Mouse (Mus musculus): ENCODE measurements around the gene Syndig1. TPM values are rescaled to one million over a fixed set of nuclear protein-coding genes. Genes with fewer than 3 reads are reported as not detected.

Syndig1 gene
- polyA plus RNA-seq, 1 experiment from 2014 or later = 19.5 TPM

DNA sequence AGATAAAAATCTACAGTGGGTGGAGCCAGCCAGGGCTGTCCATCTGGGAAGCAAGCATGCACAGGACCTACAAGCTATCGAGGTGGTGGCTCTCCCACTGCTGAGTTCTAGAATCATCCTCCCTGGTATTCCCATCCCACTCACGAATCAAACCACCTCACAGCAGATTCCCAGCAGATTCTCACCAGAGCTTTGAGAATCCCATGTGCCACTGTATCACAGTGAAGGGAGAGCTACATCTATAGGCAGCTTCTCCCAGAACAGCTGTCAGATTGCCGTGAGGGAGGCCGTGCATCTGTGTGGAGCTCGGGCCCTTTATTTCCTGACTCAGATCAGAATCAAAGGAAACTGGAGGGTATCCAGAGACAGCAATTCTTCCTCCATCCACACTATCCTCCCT, 101.0 kb downstream of the Syndig1 start:
- DNase-seq = no peak
- Histone ChIP-seq H3K9me3 (ENCODE audit: control insufficient read depth, low read length) (no peaks in the 10 kb centered on the region), H3K4me2 (ENCODE audit: low read length) (no peak overlapping the region), H3K4me1 (ENCODE audit: control insufficient read depth, insufficient read depth, low read length) (0 out of 2 replicates have a peak, but pooled peaks cover 2% of the 10 kb centered on the region), H3K36me3 (ENCODE audit: control insufficient read depth, insufficient read depth, low read length) (no peaks in the 10 kb centered on the region), H3K27me3 (ENCODE audit: control insufficient read depth, insufficient read depth, low read length) (no peaks in the 10 kb centered on the region), H3K27ac (replicated peaks; ENCODE audit: low read depth, low read length) (no peak overlapping the region), H3K4me3 (replicated peaks; ENCODE audit: low read depth, low read length) (no peak overlapping the region), H3K9ac (replicated peaks; ENCODE audit: low read length) (no peak overlapping the region)
- ATAC-seq (ENCODE audit: low FRiP score, low TSS enrichment) = no peak
- 93% methylated on average over 5 of the region's 5 CpGs for WGBS

GRCm38 (mm10) chr2:149931111-149931510, 102.1 kb downstream of the Syndig1 start:
- WGBS = 69% methylated on average over 2 of the region's 2 CpGs
- no peaks in the 10 kb centered on the region for H3K9me3 ChIP-seq (ENCODE audit: control insufficient read depth, low read length)
- no peak for ATAC-seq (ENCODE audit: low FRiP score, low TSS enrichment)
- no peak overlapping the region for H3K27ac ChIP-seq (replicated peaks; ENCODE audit: low read depth, low read length)
- H3K4me3 ChIP-seq (replicated peaks; ENCODE audit: low read depth, low read length) = no peak overlapping the region
- DNase-seq = no peak
- no peaks in the 10 kb centered on the region for H3K36me3 ChIP-seq (ENCODE audit: control insufficient read depth, insufficient read depth, low read length)
- no peaks in the 10 kb centered on the region for H3K27me3 ChIP-seq (ENCODE audit: control insufficient read depth, insufficient read depth, low read length)
- no peak overlapping the region for H3K4me2 ChIP-seq (ENCODE audit: low read length)
- H3K4me1 ChIP-seq (ENCODE audit: control insufficient read depth, insufficient read depth, low read length) = 0 out of 2 replicates have a peak, but pooled peaks cover 2% of the 10 kb centered on the region
- H3K9ac ChIP-seq (replicated peaks; ENCODE audit: low read length) = no peak overlapping the region

GRCm38 (mm10) chr2:149932095-149932494, 103.1 kb downstream of the Syndig1 start:
- ATAC-seq (ENCODE audit: low FRiP score, low TSS enrichment) (no peak), DNase-seq (no peak)
- H3K4me3 ChIP-seq (replicated peaks; ENCODE audit: low read depth, low read length) = no peak overlapping the region
- no peaks in the 10 kb centered on the region for H3K27me3 ChIP-seq (ENCODE audit: control insufficient read depth, insufficient read depth, low read length)
- no peaks in the 10 kb centered on the region for H3K9me3 ChIP-seq (ENCODE audit: control insufficient read depth, low read length)
- H3K27ac ChIP-seq (replicated peaks; ENCODE audit: low read depth, low read length) = no peak overlapping the region
- no peak overlapping the region for H3K4me2 ChIP-seq (ENCODE audit: low read length)
- H3K36me3 ChIP-seq (ENCODE audit: control insufficient read depth, insufficient read depth, low read length) = no peaks in the 10 kb centered on the region
- H3K9ac ChIP-seq (replicated peaks; ENCODE audit: low read length) = no peak overlapping the region
- H3K4me1 ChIP-seq (ENCODE audit: control insufficient read depth, insufficient read depth, low read length) = 0 out of 2 replicates have a peak, but pooled peaks cover 2% of the 10 kb centered on the region

DNA sequence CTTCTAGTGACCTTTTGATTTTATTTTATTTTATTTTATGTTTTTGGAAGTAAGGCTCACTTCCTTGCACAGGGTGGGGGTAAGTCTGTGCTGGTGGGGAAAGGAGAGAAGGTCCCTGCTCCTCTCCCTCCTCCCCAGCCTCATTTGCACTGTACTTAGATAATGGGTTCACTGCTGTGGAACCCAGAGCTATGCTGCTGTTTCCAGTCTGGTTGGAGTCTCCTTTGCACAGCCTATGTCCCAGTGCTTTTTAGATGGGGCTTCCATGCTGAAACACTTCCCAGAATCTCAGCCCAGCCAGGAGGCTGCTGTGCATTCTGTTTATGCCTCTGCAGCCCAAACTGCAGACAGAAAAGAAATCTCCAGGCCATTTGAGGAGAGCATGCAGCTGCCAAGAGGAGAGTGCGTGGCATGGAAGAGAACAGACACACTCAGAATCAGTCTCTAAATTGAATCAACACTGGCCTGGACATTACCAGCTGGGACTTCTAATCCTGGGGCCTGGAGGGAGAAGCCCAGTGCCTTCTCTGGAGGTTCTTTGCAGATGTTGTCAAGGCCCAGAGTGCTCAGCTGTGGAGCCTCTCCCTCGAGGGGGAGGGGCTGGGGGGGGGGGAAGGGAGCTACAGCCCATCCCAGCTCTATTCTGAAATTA, 104.4 kb downstream of the Syndig1 start:
- Histone ChIP-seq H3K4me1 (ENCODE audit: control insufficient read depth, insufficient read depth, low read length) (0 out of 2 replicates have a peak, but pooled peaks cover 2% of the 10 kb centered on the region), H3K9ac (replicated peaks; ENCODE audit: low read length) (no peak overlapping the region), H3K4me3 (replicated peaks; ENCODE audit: low read depth, low read length) (no peak overlapping the region), H3K4me2 (ENCODE audit: low read length) (no peak overlapping the region), H3K27me3 (ENCODE audit: control insufficient read depth, insufficient read depth, low read length) (no peaks in the 10 kb centered on the region), H3K27ac (replicated peaks; ENCODE audit: low read depth, low read length) (no peak overlapping the region), H3K9me3 (ENCODE audit: control insufficient read depth, low read length) (no peaks in the 10 kb centered on the region), H3K36me3 (ENCODE audit: control insufficient read depth, insufficient read depth, low read length) (no peaks in the 10 kb centered on the region)
- DNase-seq = peak; percentile 29
- ATAC-seq (ENCODE audit: low FRiP score, low TSS enrichment) = peak; percentile 44
- 13% methylated on average over 2 of the region's 2 CpGs for WGBS

DNA sequence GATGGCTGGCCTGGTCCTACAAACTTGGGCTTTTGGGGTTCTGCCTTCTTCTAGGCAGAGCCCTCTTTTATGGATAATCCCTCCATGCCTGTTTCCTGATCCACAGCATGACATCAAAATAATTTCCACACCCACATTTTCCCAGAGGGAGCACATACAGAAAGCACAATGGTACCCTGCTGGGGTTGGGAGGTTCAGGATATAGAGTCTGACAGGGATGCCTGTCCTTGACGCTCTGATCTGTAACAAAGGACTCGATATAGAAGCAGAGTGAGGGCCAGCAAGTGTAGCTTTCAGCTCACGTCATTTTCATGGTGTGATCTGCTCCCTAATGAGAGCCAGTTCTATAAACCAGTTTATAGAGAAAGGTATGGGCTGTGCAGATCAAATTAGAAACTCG, 105.1 kb downstream of the Syndig1 start:
- Histone ChIP-seq H3K27me3 (ENCODE audit: control insufficient read depth, insufficient read depth, low read length) (no peaks in the 10 kb centered on the region), H3K4me1 (ENCODE audit: control insufficient read depth, insufficient read depth, low read length) (0 out of 2 replicates have a peak, but pooled peaks cover 2% of the 10 kb centered on the region), H3K4me2 (ENCODE audit: low read length) (no peak overlapping the region), H3K36me3 (ENCODE audit: control insufficient read depth, insufficient read depth, low read length) (no peaks in the 10 kb centered on the region), H3K9me3 (ENCODE audit: control insufficient read depth, low read length) (no peaks in the 10 kb centered on the region), H3K4me3 (replicated peaks; ENCODE audit: low read depth, low read length) (no peak overlapping the region), H3K9ac (replicated peaks; ENCODE audit: low read length) (no peak overlapping the region), H3K27ac (replicated peaks; ENCODE audit: low read depth, low read length) (no peak overlapping the region)
- WGBS = 8% methylated on average over 4 of the region's 4 CpGs
- ATAC-seq (ENCODE audit: low FRiP score, low TSS enrichment) (no peak), DNase-seq (peak; percentile 39)

DNA sequence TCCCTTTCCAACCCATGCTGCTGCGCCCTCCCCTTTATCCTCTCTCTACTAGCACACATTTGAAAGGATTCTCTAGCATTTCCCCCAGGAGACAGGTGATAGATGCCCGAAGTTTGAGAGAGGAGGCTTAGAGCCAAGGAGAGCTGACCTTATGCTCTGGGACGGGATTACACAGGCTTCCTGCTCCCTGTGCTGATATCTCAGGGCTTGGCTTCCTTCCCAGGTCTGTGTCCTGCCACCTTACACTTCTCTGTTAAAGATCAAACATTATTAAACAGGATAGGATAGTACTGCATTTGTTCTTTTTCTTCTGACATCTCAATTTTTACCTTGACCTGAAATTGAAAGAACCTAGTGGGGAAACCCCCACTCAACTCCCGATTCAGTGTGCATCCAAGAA, 109.8 kb downstream of the Syndig1 start:
- no peaks in the 10 kb centered on the region for H3K27me3 ChIP-seq (ENCODE audit: control insufficient read depth, insufficient read depth, low read length)
- DNase-seq (no peak), ATAC-seq (ENCODE audit: low FRiP score, low TSS enrichment) (no peak)
- WGBS = 75% methylated on average over 4 of the region's 4 CpGs
- no peak overlapping the region for H3K9ac ChIP-seq (replicated peaks; ENCODE audit: low read length)
- H3K4me2 ChIP-seq (ENCODE audit: low read length) = no peak overlapping the region
- H3K36me3 ChIP-seq (ENCODE audit: control insufficient read depth, insufficient read depth, low read length) = no peaks in the 10 kb centered on the region
- 0 out of 2 replicates have a peak, but pooled peaks cover 2% of the 10 kb centered on the region for H3K4me1 ChIP-seq (ENCODE audit: control insufficient read depth, insufficient read depth, low read length)
- H3K9me3 ChIP-seq (ENCODE audit: control insufficient read depth, low read length) = no peaks in the 10 kb centered on the region
- H3K27ac ChIP-seq (replicated peaks; ENCODE audit: low read depth, low read length) = no peak overlapping the region
- no peak overlapping the region for H3K4me3 ChIP-seq (replicated peaks; ENCODE audit: low read depth, low read length)

DNA sequence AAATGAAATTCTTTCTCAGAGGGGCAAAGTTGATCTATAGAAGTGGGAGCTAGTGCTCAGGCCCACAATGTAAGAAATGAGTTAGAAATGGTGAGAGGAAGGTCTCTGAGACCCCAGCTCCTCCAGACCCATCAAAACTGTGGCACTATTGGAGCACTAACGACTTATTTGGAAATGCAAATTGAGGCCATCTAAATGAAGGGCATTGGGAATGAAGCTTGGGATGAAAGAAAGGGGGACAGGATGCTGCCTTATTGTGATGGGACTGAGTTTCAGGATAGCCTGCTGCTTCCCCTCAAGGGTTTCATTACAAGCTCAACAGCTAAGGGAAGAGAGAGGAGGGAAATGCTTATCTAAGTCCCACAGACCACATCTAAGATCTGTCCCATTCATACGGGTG, 110.6 kb downstream of the Syndig1 start:
- H3K36me3 ChIP-seq (ENCODE audit: control insufficient read depth, insufficient read depth, low read length) = no peaks in the 10 kb centered on the region
- no peak overlapping the region for H3K9ac ChIP-seq (replicated peaks; ENCODE audit: low read length)
- no peak for DNase-seq
- no peak for ATAC-seq (ENCODE audit: low FRiP score, low TSS enrichment)
- H3K4me3 ChIP-seq (replicated peaks; ENCODE audit: low read depth, low read length) = no peak overlapping the region
- no peaks in the 10 kb centered on the region for H3K4me1 ChIP-seq (ENCODE audit: control insufficient read depth, insufficient read depth, low read length)
- H3K27ac ChIP-seq (replicated peaks; ENCODE audit: low read depth, low read length) = no peak overlapping the region
- no peak overlapping the region for H3K4me2 ChIP-seq (ENCODE audit: low read length)
- no peaks in the 10 kb centered on the region for H3K9me3 ChIP-seq (ENCODE audit: control insufficient read depth, low read length)
- no peaks in the 10 kb centered on the region for H3K27me3 ChIP-seq (ENCODE audit: control insufficient read depth, insufficient read depth, low read length)
- WGBS = 30% methylated on average over 2 of the region's 2 CpGs

DNA sequence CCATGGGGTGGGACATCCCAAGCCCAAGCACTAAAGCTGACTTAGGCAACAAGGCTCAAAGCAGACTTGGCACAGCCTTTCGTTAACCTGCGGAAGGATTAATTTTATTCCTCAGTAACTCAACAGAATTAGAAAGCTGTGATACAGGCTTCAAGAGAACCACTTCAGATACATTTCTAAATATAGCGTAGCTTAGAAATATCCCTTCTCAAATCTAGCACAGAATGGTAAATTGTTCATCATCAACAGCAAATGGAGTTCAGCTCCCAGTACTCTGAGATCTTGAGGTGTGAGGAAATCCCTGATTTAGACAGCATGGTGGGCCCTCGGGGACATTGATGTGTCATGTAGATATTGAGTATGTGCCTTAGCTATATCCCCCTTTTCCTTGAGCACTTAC, 121.6 kb downstream of the Syndig1 start:
- Histone ChIP-seq H3K9me3 (ENCODE audit: control insufficient read depth, low read length) (no peaks in the 10 kb centered on the region), H3K4me1 (ENCODE audit: control insufficient read depth, insufficient read depth, low read length) (no peaks in the 10 kb centered on the region), H3K27me3 (ENCODE audit: control insufficient read depth, insufficient read depth, low read length) (no peaks in the 10 kb centered on the region), H3K9ac (replicated peaks; ENCODE audit: low read length) (no peak overlapping the region), H3K36me3 (ENCODE audit: control insufficient read depth, insufficient read depth, low read length) (no peaks in the 10 kb centered on the region), H3K4me2 (ENCODE audit: low read length) (no peak overlapping the region), H3K4me3 (replicated peaks; ENCODE audit: low read depth, low read length) (no peak overlapping the region), H3K27ac (replicated peaks; ENCODE audit: low read depth, low read length) (no peak overlapping the region)
- ATAC-seq (ENCODE audit: low FRiP score, low TSS enrichment) = no peak
- WGBS = 94% methylated on average over 4 of the region's 4 CpGs
- DNase-seq = no peak

DNA sequence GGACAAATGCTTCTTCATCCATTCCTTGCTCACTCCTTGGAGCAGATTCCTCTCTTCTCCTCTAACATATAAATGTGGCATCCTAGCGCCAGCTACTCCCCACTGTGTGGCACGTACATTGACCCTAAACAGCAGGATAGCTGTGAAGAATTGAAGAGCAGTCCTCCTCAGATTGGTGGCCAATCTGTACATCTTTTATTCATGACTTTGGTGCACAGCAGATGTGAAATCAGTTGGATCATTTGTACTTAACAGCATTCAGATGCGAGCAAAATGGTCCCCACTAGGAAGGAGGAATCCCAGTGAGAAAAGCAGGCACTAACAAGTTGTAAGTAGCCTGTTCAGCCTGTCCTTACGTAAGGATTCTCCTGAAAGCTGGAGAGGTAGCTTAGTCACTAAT, 142.0 kb downstream of the Syndig1 start:
- no peak overlapping the region for H3K27ac ChIP-seq (replicated peaks; ENCODE audit: low read depth, low read length)
- WGBS = 40% methylated on average over 4 of the region's 4 CpGs
- DNase-seq = peak; percentile 22

More for the DNA sequence above, 142.0 kb downstream of the Syndig1 start:
- Histone ChIP-seq H3K4me3 (replicated peaks; ENCODE audit: low read depth, low read length) (no peak overlapping the region), H3K36me3 (ENCODE audit: control insufficient read depth, insufficient read depth, low read length) (no peaks in the 10 kb centered on the region), H3K27me3 (ENCODE audit: control insufficient read depth, insufficient read depth, low read length) (no peaks in the 10 kb centered on the region), H3K9ac (replicated peaks; ENCODE audit: low read length) (no peak overlapping the region), H3K4me1 (ENCODE audit: control insufficient read depth, insufficient read depth, low read length) (no peaks in the 10 kb centered on the region), H3K9me3 (ENCODE audit: control insufficient read depth, low read length) (no peaks in the 10 kb centered on the region), H3K4me2 (ENCODE audit: low read length) (no peak overlapping the region)
- ATAC-seq (ENCODE audit: low FRiP score, low TSS enrichment) = peak; percentile 43; the same call in 1 of the 2 replicates

Measured in midbrain, embryonic 14.5 days (tissue).